Mouse (Mus musculus) kidney, adult 2 months (tissue): ENCODE results near the gene Dlx6.

Source experiments
- CTCF ChIP-seq: fragments of 200-500 bp; conservative IDR thresholded peaks from 2 replicates; pipeline ENCODE4 v1.5.1; 2011; ENCODE audit warnings: low read depth, mild to moderate bottlenecking, control low read depth, low read length, moderate library complexity, mixed read lengths; ENCODE audit not compliant: insufficient read depth, insufficient read length
- POLR2A ChIP-seq: fragments of 200-500 bp; IDR thresholded peaks from one replicate; pipeline ENCODE4 v1.6.1; 2011; ENCODE audit warnings: low read depth, low read length, control low read depth

- TF ChIP-seq CTCF, result no peak
- TF ChIP-seq POLR2A, result no peak
These were observed 6.8 kb upstream of the Dlx6 start for GRCm38 (mm10) chr6:6856316-6856715.
